Mouse (Mus musculus) forebrain, embryonic 16.5 days (tissue): ENCODE measurements at regions not wholly inside any gene's neighbourhood (a gene's known extent, or its start where the extent isn't known, plus 50 kb on each side); places are given as distances from the start of the nearest gene placed in this dataset.

Experiments
- ATAC-seq: fragments of 200-750 bp; cut with Nextera tagmentation; 2 replicates; pipeline ENCODE4 v1.8.0; 2017; ENCODE audit warnings: mild to moderate bottlenecking, moderate library complexity
- H3K27ac ChIP-seq: fragments of 300-500 bp; sonication (generic); 2 replicates; pipeline ENCODE4 v1.5.1; 2014; ENCODE audit warnings: low read length, control low read depth
- H3K27me3 ChIP-seq: fragments of 300-500 bp; sonication (generic); replicated peaks from 2 replicates; pipeline ENCODE4 v1.6.1; 2014; ENCODE audit warnings: low read length; ENCODE audit not compliant: control insufficient read depth, insufficient read depth
- H3K36me3 ChIP-seq: fragments of 300-500 bp; sonication (generic); 2 replicates; pipeline ENCODE4 v1.6.1; 2014; ENCODE audit not compliant: control insufficient read depth, insufficient read depth
- H3K4me1 ChIP-seq: fragments of 300-500 bp; sonication (generic); replicated peaks from 2 replicates; pipeline ENCODE4 v1.6.1; 2014; ENCODE audit warnings: low read length; ENCODE audit not compliant: control insufficient read depth, insufficient read depth
- H3K4me2 ChIP-seq: fragments of 300-500 bp; sonication (generic); 2 replicates; pipeline ENCODE4 v1.6.1; 2014; ENCODE audit warnings: mild to moderate bottlenecking, low read length, control low read depth
- H3K4me3 ChIP-seq: fragments of 300-500 bp; sonication (generic); replicated peaks from 2 replicates; pipeline ENCODE4 v1.5.1; 2014; ENCODE audit warnings: mild to moderate bottlenecking, low read length, control low read depth
- H3K9ac ChIP-seq: fragments of 300-500 bp; sonication (generic); replicated peaks from 2 replicates; pipeline ENCODE4 v1.6.1; 2014; ENCODE audit warnings: low read depth, low read length, control low read depth
- H3K9me3 ChIP-seq: fragments of 300-500 bp; sonication (generic); 2 replicates; pipeline ENCODE4 v1.6.1; 2016; ENCODE audit warnings: low read length; ENCODE audit not compliant: control insufficient read depth
- WGBS: fragments of 180-500 bp; shearing (Covaris S2); extraction: QIAGEN DNeasy Blood & Tissue Kit; methylation state at CpG from one replicate; pipeline ENCODE4 v1.1.7; 2014; 5-methylcytosine and 5-hydroxymethylcytosine counted together

- no peak overlapping the region for H3K9ac ChIP-seq
- H3K27me3 ChIP-seq = no peaks in the 10 kb centered on the region
- ATAC-seq = no peak
Measured at GRCm38 (mm10) chr11:63424319-63424718, 295.5 kb downstream of the Pmp22 start.

GRCm38 (mm10) chr11:63425741-63426140 lies 297.0 kb downstream of the Pmp22 start:
- Histone ChIP-seq H3K36me3 (no peaks in the 10 kb centered on the region), H3K4me2 (no peak overlapping the region), H3K27ac (no peak overlapping the region), H3K9ac (no peak overlapping the region), H3K4me1 (no peaks in the 10 kb centered on the region), H3K9me3 (no peaks in the 10 kb centered on the region), H3K4me3 (no peak overlapping the region), H3K27me3 (no peaks in the 10 kb centered on the region)
- 22% methylated on average over 11 of the region's 11 CpGs for WGBS
- ATAC-seq = no peak

More at GRCm38 (mm10) chr11:63424319-63424718, 295.5 kb downstream of the Pmp22 start:
- no peaks in the 10 kb centered on the region for H3K9me3 ChIP-seq
- H3K4me1 ChIP-seq = no peaks in the 10 kb centered on the region
- H3K4me2 ChIP-seq = no peak overlapping the region
- 70% methylated on average over 3 of the region's 3 CpGs for WGBS
- H3K36me3 ChIP-seq = no peaks in the 10 kb centered on the region
- no peak overlapping the region for H3K27ac ChIP-seq
- no peak overlapping the region for H3K4me3 ChIP-seq

- 17% methylated on average over 5 of the region's 5 CpGs for WGBS
- peak; percentile 12; the same call in 1 of the 2 replicates for ATAC-seq
- no peak overlapping the region for H3K4me3 ChIP-seq
- H3K27me3 ChIP-seq = no peaks in the 10 kb centered on the region
- H3K36me3 ChIP-seq = no peaks in the 10 kb centered on the region
- no peak overlapping the region for H3K9ac ChIP-seq
- peaks cover 13% of the 10 kb centered on the region for H3K4me1 ChIP-seq
- H3K27ac ChIP-seq = no peak overlapping the region
- no peak overlapping the region for H3K4me2 ChIP-seq
- H3K9me3 ChIP-seq = peaks cover 2% of the 10 kb centered on the region; the same call in 1 of the 2 replicates
Measured at GRCm38 (mm10) chr11:63453786-63454185, 325.0 kb downstream of the Pmp22 start.

GRCm38 (mm10) chr11:63454910-63455531 lies 326.2 kb downstream of the Pmp22 start:
- no peak overlapping the region for H3K4me2 ChIP-seq
- peak; percentile 50; the same call in 1 of the 2 replicates for ATAC-seq
- H3K4me1 ChIP-seq = peaks cover 13% of the 10 kb centered on the region

GRCm38 (mm10) chr11:63456356-63456755 lies 327.6 kb downstream of the Pmp22 start:
- H3K9me3 ChIP-seq = peaks cover 2% of the 10 kb centered on the region; the same call in 1 of the 2 replicates
- no peak overlapping the region for H3K4me3 ChIP-seq
- no peak overlapping the region for H3K27ac ChIP-seq
- ATAC-seq = no peak
- H3K4me1 ChIP-seq = peaks cover 13% of the 10 kb centered on the region
- H3K36me3 ChIP-seq = no peaks in the 10 kb centered on the region
- no peaks in the 10 kb centered on the region for H3K27me3 ChIP-seq
- 58% methylated on average over 3 of the region's 3 CpGs for WGBS
- H3K4me2 ChIP-seq = no peak overlapping the region
- no peak overlapping the region for H3K9ac ChIP-seq

More at GRCm38 (mm10) chr11:63454910-63455531, 326.2 kb downstream of the Pmp22 start:
- H3K9me3 ChIP-seq = peaks cover 2% of the 10 kb centered on the region; the same call in 1 of the 2 replicates
- H3K27ac ChIP-seq = no peak overlapping the region
- no peak overlapping the region for H3K4me3 ChIP-seq
- 7% methylated on average over 17 of the region's 17 CpGs for WGBS
- H3K27me3 ChIP-seq = no peaks in the 10 kb centered on the region
- no peak overlapping the region for H3K9ac ChIP-seq
- no peaks in the 10 kb centered on the region for H3K36me3 ChIP-seq

- Histone ChIP-seq H3K27ac (no peak overlapping the region), H3K27me3 (peaks cover 2% of the 10 kb centered on the region; the same call in 1 of the 2 replicates), H3K4me1 (peaks cover 13% of the 10 kb centered on the region), H3K9me3 (peaks cover 1% of the 10 kb centered on the region; the same call in 1 of the 2 replicates), H3K9ac (no peak overlapping the region), H3K4me3 (no peak overlapping the region), H3K36me3 (no peaks in the 10 kb centered on the region), H3K4me2 (no peak overlapping the region)
- 83% methylated on average over 5 of the region's 5 CpGs for WGBS
- ATAC-seq = no peak
Measured at GRCm38 (mm10) chr11:63457250-63457649, 328.5 kb downstream of the Pmp22 start.

- Histone ChIP-seq H3K4me2 (no peak overlapping the region), H3K4me3 (no peak overlapping the region), H3K36me3 (no peaks in the 10 kb centered on the region), H3K9me3 (no peaks in the 10 kb centered on the region), H3K4me1 (peaks cover 12% of the 10 kb centered on the region), H3K27me3 (peaks cover 7% of the 10 kb centered on the region; the same call in 1 of the 2 replicates), H3K9ac (no peak overlapping the region), H3K27ac (no peak overlapping the region)
- whole genome bisulfite sequencing = 81% methylated on average over 7 of the region's 7 CpGs
- ATAC-seq = no peak
Measured at GRCm38 (mm10) chr11:63460146-63460545, 331.4 kb downstream of the Pmp22 start.

- no peak overlapping the region for H3K27ac ChIP-seq
- H3K4me1 ChIP-seq = peaks cover 9% of the 10 kb centered on the region
- WGBS = 18% methylated on average over 18 of the region's 18 CpGs
- no peak overlapping the region for H3K9ac ChIP-seq
- peak overlapping the region; percentile 45 for H3K4me2 ChIP-seq
- H3K36me3 ChIP-seq = no peaks in the 10 kb centered on the region
- H3K9me3 ChIP-seq = no peaks in the 10 kb centered on the region
- no peak overlapping the region for H3K4me3 ChIP-seq
- peaks cover 7% of the 10 kb centered on the region for H3K27me3 ChIP-seq
- ATAC-seq = peak; percentile 58; the same call in 1 of the 2 replicates
Measured at GRCm38 (mm10) chr11:63463797-63464331, 335.1 kb downstream of the Pmp22 start.

GRCm38 (mm10) chr11:63465941-63466340 lies 337.2 kb downstream of the Pmp22 start:
- Histone ChIP-seq H3K27me3 (peaks cover 7% of the 10 kb centered on the region), H3K4me1 (peaks cover 9% of the 10 kb centered on the region), H3K9me3 (no peaks in the 10 kb centered on the region), H3K4me3 (no peak overlapping the region), H3K36me3 (no peaks in the 10 kb centered on the region), H3K27ac (no peak overlapping the region), H3K9ac (no peak overlapping the region), H3K4me2 (no peak overlapping the region)
- 69% methylated on average over 6 of the region's 6 CpGs for WGBS
- no peak for ATAC-seq
